Mouse (Mus musculus): ENCODE results near the gene Moxd1.
A peak's percentile ranks its signal among the peaks of the same experiment; 100 is the strongest.
"Not testable (repeated sequence)": the region's sequence is repeated elsewhere in the genome, so short reads cannot be mapped to it uniquely, and the experiment has no call there.

Moxd1 gene

GRCm38 (mm10) chr10:24271077-24271637 lies 47.8 kb downstream of the Moxd1 start:
- no peak for DNase-seq

GRCm38 (mm10) chr10:24276211-24276610 lies 52.9 kb downstream of the Moxd1 start:
- no peak for DNase-seq

GRCm38 (mm10) chr10:24282650-24283049 lies 59.3 kb downstream of the Moxd1 start:
- peak in 1 of 2 experiments; percentile 14 for DNase-seq

- DNase-seq, result no peak
Measured at GRCm38 (mm10) chr10:24291611-24292010, 68.3 kb downstream of the Moxd1 start.

GRCm38 (mm10) chr10:24292671-24293070 lies 69.4 kb downstream of the Moxd1 start:
- DNase-seq, result no peak

GRCm38 (mm10) chr10:24296608-24297007 lies 73.3 kb downstream of the Moxd1 start:
- DNase-seq, result no peak

- DNase-seq, result peak in 1 of 2 experiments; percentile 53
Measured at GRCm38 (mm10) chr10:24297792-24298191, 74.5 kb downstream of the Moxd1 start.

GRCm38 (mm10) chr10:24298260-24299244 lies 75.2 kb downstream of the Moxd1 start:
- DNase-seq, result peak; percentile 30 to 68

- peak; percentile 78 to 82 for DNase-seq
Measured at GRCm38 (mm10) chr10:24312191-24312611, 88.9 kb downstream of the Moxd1 start.

- peak; percentile 80 to 88 for DNase-seq
Measured at GRCm38 (mm10) chr10:24317126-24317836, 94.0 kb downstream of the Moxd1 start.

- no peak for DNase-seq
Measured at GRCm38 (mm10) chr10:24320326-24320725, 97.0 kb downstream of the Moxd1 start.

GRCm38 (mm10) chr10:24323066-24323465 lies 99.7 kb downstream of the Moxd1 start:
- no peak for DNase-seq

- DNase-seq, result not testable (repeated sequence)
Measured at GRCm38 (mm10) chr10:24327265-24327664, 103.9 kb downstream of the Moxd1 start.

- no peak for DNase-seq
Measured at GRCm38 (mm10) chr10:24332799-24333198, 109.5 kb downstream of the Moxd1 start.

GRCm38 (mm10) chr10:24339593-24340143 lies 116.4 kb downstream of the Moxd1 start:
- DNase-seq, result no peak

- DNase-seq, result no peak
Measured at GRCm38 (mm10) chr10:24340551-24341213, 117.4 kb downstream of the Moxd1 start.

- no peak for DNase-seq
Measured at GRCm38 (mm10) chr10:24341214-24341589, 117.9 kb downstream of the Moxd1 start.

- DNase-seq, result peak; percentile 8 to 37
Measured at GRCm38 (mm10) chr10:24343068-24343467, 119.8 kb downstream of the Moxd1 start.
